Mouse (Mus musculus) bone marrow macrophage, adult 2 months (primary cell): ENCODE results near the gene Clca4b. TPM values are rescaled to one million over a fixed set of nuclear protein-coding genes. Genes with fewer than 3 reads are reported as not detected.
"Not testable (repeated sequence)": the region's sequence is repeated elsewhere in the genome, so short reads cannot be mapped to it uniquely, and the experiment has no call there.

Experiments
- H3K27ac ChIP-seq: 2 replicates; pipeline ENCODE4 v1.5.1; 2012; ENCODE audit warnings: low read depth, low read length; ENCODE audit not compliant: insufficient read depth
- H3K4me1 ChIP-seq: 2 replicates; pipeline ENCODE4 v1.6.1; 2012; ENCODE audit warnings: low read length; ENCODE audit not compliant: control insufficient read depth, insufficient read depth
- H3K4me3 ChIP-seq: 2 replicates; pipeline ENCODE4 v1.5.1; 2012; ENCODE audit warnings: mild to moderate bottlenecking, low read length, moderate library complexity; ENCODE audit not compliant: insufficient read depth
- CTCF ChIP-seq: IDR thresholded peaks from 2 replicates; pipeline ENCODE4 v1.5.1; 2012; ENCODE audit warnings: low read depth, mild to moderate bottlenecking, low read length, moderate library complexity
- POLR2A ChIP-seq: IDR thresholded peaks from 2 replicates; pipeline ENCODE4 v1.6.1; 2012; ENCODE audit warnings: mild to moderate bottlenecking, low read depth, low read length, borderline replicate concordance
- polyA plus RNA-seq: library from polyadenylated mRNA; stranded (reverse); fragments of >200 nt; gene quantifications from 2 replicates; pipeline ENCODE4 v1.2.4, GENCODE M21; 2012; ENCODE audit not compliant: missing spikeins, insufficient read depth, insufficient read length

Clca4b gene
- polyA plus RNA-seq, 1 experiment, result not detected

- H3K4me1 ChIP-seq, result peaks cover 18% of the 10 kb centered on the region
- no peak for TF ChIP-seq CTCF
- TF ChIP-seq POLR2A, result no peak
- H3K4me3 ChIP-seq, result no peak overlapping the region
- peak overlapping the region; percentile 91 for H3K27ac ChIP-seq
Observed at GRCm38 (mm10) chr3:144933011-144933491, 722 bp upstream of the Clca4b start.

- H3K4me1 ChIP-seq, result no peaks in the 10 kb centered on the region
- no peak overlapping the region for H3K4me3 ChIP-seq
- H3K27ac ChIP-seq, result no peak overlapping the region
- no peak for TF ChIP-seq CTCF
- no peak for TF ChIP-seq POLR2A
Observed at GRCm38 (mm10) chr3:144914014-144914413, 18.3 kb downstream of the Clca4b start.

GRCm38 (mm10) chr3:144897042-144897678 is 35.2 kb downstream of the Clca4b start:
- peaks cover 19% of the 10 kb centered on the region for H3K4me1 ChIP-seq
- TF ChIP-seq POLR2A (no peak), CTCF (no peak)
- no peak overlapping the region for H3K4me3 ChIP-seq
- peak overlapping the region; percentile 93 for H3K27ac ChIP-seq

GRCm38 (mm10) chr3:144890246-144890758 is 42.0 kb downstream of the Clca4b start:
- Histone ChIP-seq H3K4me3 (no peak overlapping the region), H3K4me1 (no peaks in the 10 kb centered on the region), H3K27ac (no peak overlapping the region)
- TF ChIP-seq POLR2A (no peak), CTCF (no peak)

GRCm38 (mm10) chr3:144886957-144887356 is 45.4 kb downstream of the Clca4b start:
- Histone ChIP-seq H3K4me1 (no peaks in the 10 kb centered on the region), H3K4me3 (no peak overlapping the region), H3K27ac (no peak overlapping the region)
- TF ChIP-seq CTCF (no peak), POLR2A (no peak)

GRCm38 (mm10) chr3:144872012-144872411 is 60.3 kb downstream of the Clca4b start:
- not testable (repeated sequence) for H3K4me3 ChIP-seq, H3K4me1 ChIP-seq

More at GRCm38 (mm10) chr3:144872012-144872411, 60.3 kb downstream of the Clca4b start:
- H3K27ac ChIP-seq, result not testable (repeated sequence)

Other genes with a start within 250 kb of the Clca4b start
- gene Sh3glb1, start 212.2 kb downstream of the Clca4b start, polyA plus RNA-seq, result 346 and 350 TPM in 2 replicates
- gene Clca3a1, start 171.6 kb downstream of the Clca4b start, polyA plus RNA-seq, result not detected in 2 replicates
- not detected in 2 replicates for gene Clca3a2, start 113.0 kb downstream of the Clca4b start, polyA plus RNA-seq
- gene Clca3b, start 83.2 kb downstream of the Clca4b start, polyA plus RNA-seq, result not detected in 2 replicates
- not detected in 2 replicates for gene Clca4a, start 42.5 kb upstream of the Clca4b start, polyA plus RNA-seq
- not detected in 2 replicates for gene Clca1, start 100.2 kb upstream of the Clca4b start, polyA plus RNA-seq
- gene Clca2, start 166.9 kb upstream of the Clca4b start, polyA plus RNA-seq, result not detected in 2 replicates
- gene Odf2l, start 186.1 kb upstream of the Clca4b start, polyA plus RNA-seq, result 15.0 and 22.8 TPM in 2 replicates